Mouse (Mus musculus) embryonic facial prominence, embryonic 14.5 days (tissue): ENCODE measurements at regions not wholly inside any gene's neighbourhood (a gene's known extent, or its start where the extent isn't known, plus 50 kb on each side); places are given as distances from the start of the nearest gene placed in this dataset.

Experiments
- ATAC-seq: fragments of 200-750 bp; cut with Nextera tagmentation; 2 replicates; pipeline ENCODE4 v1.8.0; 2017; ENCODE audit warnings: low read depth, moderate number of reproducible peaks, moderate TSS enrichment
- DNase-seq: peaks from one replicate; pipeline ENCODE4 v3.0.0-alpha.2; 2015; ENCODE audit warnings: low spot score
- H3K27ac ChIP-seq: fragments of 300-500 bp; sonication (generic); replicated peaks from 2 replicates; pipeline ENCODE4 v1.5.1; 2014; ENCODE audit warnings: low read depth, mild to moderate bottlenecking, low read length, moderate library complexity
- H3K27me3 ChIP-seq: fragments of 300-500 bp; sonication (generic); replicated peaks from 2 replicates; pipeline ENCODE4 v1.6.1; 2014; ENCODE audit warnings: low read length; ENCODE audit not compliant: control insufficient read depth, insufficient read depth
- H3K36me3 ChIP-seq: fragments of 300-500 bp; sonication (generic); 2 replicates; pipeline ENCODE4 v1.6.1; 2014; ENCODE audit warnings: low read length, mixed read lengths; ENCODE audit not compliant: control insufficient read depth, insufficient read depth
- H3K4me1 ChIP-seq: fragments of 300-500 bp; sonication (generic); 2 replicates; pipeline ENCODE4 v1.6.1; 2014; ENCODE audit warnings: antibody characterized with exemption, low read length; ENCODE audit not compliant: control insufficient read depth, insufficient read depth
- H3K4me2 ChIP-seq: fragments of 300-500 bp; sonication (generic); 2 replicates; pipeline ENCODE4 v1.6.1; 2014; ENCODE audit warnings: low read depth, mild to moderate bottlenecking, low read length, moderate library complexity, mixed read lengths
- H3K4me3 ChIP-seq: fragments of 300-500 bp; sonication (generic); 2 replicates; pipeline ENCODE4 v1.5.1; 2014; ENCODE audit warnings: low read depth, mild to moderate bottlenecking, low read length
- H3K9ac ChIP-seq: fragments of 300-500 bp; sonication (generic); 2 replicates; pipeline ENCODE4 v1.6.1; 2014; ENCODE audit warnings: low read depth, mild to moderate bottlenecking, low read length, moderate library complexity, mixed read lengths
- H3K9me3 ChIP-seq: fragments of 300-500 bp; sonication (generic); 2 replicates; pipeline ENCODE4 v1.6.1; 2016; ENCODE audit warnings: low read length; ENCODE audit not compliant: control insufficient read depth
- WGBS: fragments of 180-500 bp; shearing (Covaris S2); extraction: QIAGEN DNeasy Blood & Tissue Kit; methylation state at CpG from one replicate; pipeline ENCODE4 v1.1.7; 2014; 5-methylcytosine and 5-hydroxymethylcytosine counted together

DNA sequence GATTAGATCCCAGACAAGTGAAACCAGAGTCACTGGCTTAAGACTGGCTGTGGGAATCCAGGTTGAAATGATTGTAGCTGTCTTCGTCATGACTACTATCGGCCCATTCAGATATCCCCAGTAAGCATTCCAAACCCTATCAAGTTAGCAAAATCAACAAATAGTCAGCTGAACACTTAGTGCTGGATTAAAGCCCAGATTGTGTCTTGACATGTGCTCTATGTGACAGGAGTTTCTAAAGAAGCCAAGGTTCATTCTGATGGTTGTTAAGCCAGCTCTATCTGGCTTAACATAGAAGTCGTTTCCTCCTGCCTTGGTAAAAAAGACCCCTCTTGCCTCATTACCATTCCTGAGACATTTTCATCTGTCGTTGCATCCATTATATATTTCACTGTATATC is 59.1 kb upstream of the Kirrel3 start:
- Histone ChIP-seq H3K9me3 (no peaks in the 10 kb centered on the region), H3K9ac (no peak overlapping the region), H3K4me3 (no peak overlapping the region), H3K36me3 (no peaks in the 10 kb centered on the region), H3K27ac (no peak overlapping the region), H3K4me2 (no peak overlapping the region), H3K4me1 (peaks cover 12% of the 10 kb centered on the region; the same call in 1 of the 2 replicates), H3K27me3 (no peaks in the 10 kb centered on the region)
- WGBS = 44% methylated on average over 4 of the region's 4 CpGs
- peak; percentile 78 for DNase-seq
- ATAC-seq = peak; percentile 48; the same call in 1 of the 2 replicates

DNA sequence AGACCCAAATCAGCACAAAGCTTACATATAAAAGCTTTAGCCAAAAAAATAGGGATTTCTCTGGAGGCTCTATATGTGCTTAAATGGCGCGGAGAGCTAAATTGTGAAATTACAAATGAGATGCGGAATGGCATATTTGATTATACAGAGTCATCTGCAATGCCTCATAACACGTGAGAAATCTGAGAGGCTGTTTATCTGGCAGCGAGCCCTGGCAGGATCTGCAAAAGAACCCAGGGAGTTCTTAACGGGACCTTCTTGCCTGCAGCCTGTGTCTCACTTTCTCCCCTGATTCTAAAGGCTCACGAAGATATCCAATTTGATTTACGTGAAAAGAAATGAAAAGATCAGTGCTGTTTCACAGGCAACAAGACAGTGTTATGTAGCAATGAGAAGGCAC is 58.0 kb upstream of the Kirrel3 start:
- no peak overlapping the region for H3K27ac ChIP-seq
- no peaks in the 10 kb centered on the region for H3K27me3 ChIP-seq
- H3K4me2 ChIP-seq = no peak overlapping the region
- no peak overlapping the region for H3K4me3 ChIP-seq
- ATAC-seq (peak; percentile 19; the same call in 1 of the 2 replicates), DNase-seq (peak; percentile 87)
- 35% methylated on average over 8 of the region's 8 CpGs for WGBS
- H3K36me3 ChIP-seq = no peaks in the 10 kb centered on the region
- no peak overlapping the region for H3K9ac ChIP-seq
- H3K9me3 ChIP-seq = no peaks in the 10 kb centered on the region
- H3K4me1 ChIP-seq = peaks cover 8% of the 10 kb centered on the region; the same call in 1 of the 2 replicates
